13 mouse cellular contexts compared by ENCODE assay signal in the genomic region with DNA sequence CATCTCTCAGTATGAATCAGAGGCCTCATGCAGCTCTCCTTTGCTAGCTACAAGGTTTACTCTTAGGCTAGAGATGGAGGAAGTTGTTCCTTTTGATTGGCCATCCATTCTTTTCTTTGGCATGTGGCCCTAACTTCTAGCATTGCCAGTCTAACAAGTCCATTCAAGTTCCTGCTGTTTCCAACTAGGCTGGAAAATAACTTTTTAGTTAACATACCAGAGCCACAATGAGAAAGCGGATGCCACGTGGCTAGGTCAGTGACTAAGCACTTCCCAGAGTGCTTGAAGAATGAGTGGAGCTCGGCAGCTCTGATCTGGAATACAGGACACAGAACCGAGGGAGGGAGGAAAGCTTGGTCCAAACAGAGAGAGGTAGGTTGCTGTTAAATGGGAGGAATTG. TPM values are rescaled to one million over a fixed set of nuclear protein-coding genes. Genes with fewer than 3 reads are reported as not detected.
A peak's percentile ranks its signal among the peaks of the same experiment; 100 is the strongest.
DNase-seq lines count a peak whose midpoint lies in the region; ATAC-seq and TF ChIP-seq lines count a peak whose summit lies in the region.
"Had no signal": no experiment of that assay in that cellular context is flagged by ENCODE, and none has a peak within 500 bp of the region (broad histone marks: within the 10 kb centered on the region; RNA-seq: fewer than 3 reads in every experiment).

No protein-coding gene starts in this region.

- intact Hi-C loops in gastrocnemius, adult 2 months (cut with DNase I), result no loop called here
- intact Hi-C loops in gastrocnemius, postnatal 14 days (cut with DNase I; ENCODE audit: low total_unique reads), result no loop called here

- H3K4me2 ChIP-seq in lung, embryonic 15.5 days, result no peak overlapping the region
- no peak overlapping the region for H3K4me2 ChIP-seq in forebrain, embryonic 16.5 days (ENCODE audit: low read length)

- DNase-seq in gastrocnemius, adult 2 months, result no peak
- no peak for DNase-seq in gastrocnemius, postnatal 14 days
- peak; percentile 68 for DNase-seq in 3134 (ENCODE audit: extremely low read depth, insufficient read length, low spot score)
- DNase-seq in fibroblast of lung, adult 2 months (ENCODE audit: low read depth), result peak; percentile 97
- DNase-seq in layer of hippocampus, postnatal 36 days, result no peak
- DNase-seq in embryo, embryonic 10.5 days (ENCODE audit: low spot score), result no peak
- DNase-seq: B cell, adult 2 months; cerebellum, adult 18-20 months; liver, postnatal 0 days had no signal

- no peaks in the 10 kb centered on the region for H3K4me1 ChIP-seq in lung, embryonic 15.5 days
- H3K4me1 ChIP-seq in forebrain, embryonic 16.5 days (replicated peaks; ENCODE audit: control insufficient read depth, insufficient read depth, low read length), result no peaks in the 10 kb centered on the region

- WGBS in lung, embryonic 15.5 days, result 64% methylated on average over 4 of the region's 4 CpGs
- WGBS in forebrain, embryonic 16.5 days, result 81% methylated on average over 4 of the region's 4 CpGs

- ATAC-seq in lung, embryonic 15.5 days (ENCODE audit: borderline replicate concordance, extremely low read depth, low FRiP score, low TSS enrichment), result no peak
- no peak for ATAC-seq in forebrain, embryonic 16.5 days

- no peak overlapping the region for H3K4me3 ChIP-seq in gastrocnemius, adult 2 months
- H3K4me3 ChIP-seq in lung, embryonic 15.5 days, result no peak overlapping the region
- no peak overlapping the region for H3K4me3 ChIP-seq in forebrain, embryonic 16.5 days (replicated peaks; ENCODE audit: low read length)

- H3K36me3 ChIP-seq in lung, embryonic 15.5 days, result peaks cover 45% of the 10 kb centered on the region
- peaks cover 18% of the 10 kb centered on the region for H3K36me3 ChIP-seq in forebrain, embryonic 16.5 days (ENCODE audit: control insufficient read depth, insufficient read depth)

- no peaks in the 10 kb centered on the region for H3K9me3 ChIP-seq in lung, embryonic 15.5 days
- no peaks in the 10 kb centered on the region for H3K9me3 ChIP-seq in forebrain, embryonic 16.5 days (ENCODE audit: control insufficient read depth, low read length)

- no peak overlapping the region for H3K9ac ChIP-seq in lung, embryonic 15.5 days
- no peak overlapping the region for H3K9ac ChIP-seq in forebrain, embryonic 16.5 days (replicated peaks; ENCODE audit: low read depth, low read length)
- H3K9ac ChIP-seq: liver, postnatal 0 days had no signal

- no peak for TF ChIP-seq CTCF in gastrocnemius, adult 2 months (IDR thresholded peaks at IDR 0.05)

- H3K27ac ChIP-seq in gastrocnemius, adult 2 months, result peak overlapping the region; percentile 4; the same call in 1 of the 2 replicates
- peak overlapping the region; percentile 32; the same call in 1 of the 2 replicates for H3K27ac ChIP-seq in lung, embryonic 15.5 days
- no peak overlapping the region for H3K27ac ChIP-seq in forebrain, embryonic 16.5 days (ENCODE audit: low read length)

- no peaks in the 10 kb centered on the region for H3K27me3 ChIP-seq in lung, embryonic 15.5 days
- H3K27me3 ChIP-seq in forebrain, embryonic 16.5 days (replicated peaks; ENCODE audit: control insufficient read depth, insufficient read depth, low read length), result no peaks in the 10 kb centered on the region

RNA-seq across cellular contexts. Expression of a gene that starts 14.7 kb away (rescaled TPM):
- under 1 TPM in 1 of 2 experiments, not detected in 1; 0.42 TPM for total RNA-seq in gastrocnemius, adult 2 months (2021)
- total RNA-seq in gastrocnemius, postnatal 14 days (2021), result not detected
- 0.09 TPM in 1 of 2 replicates, not detected in the other for polyA plus RNA-seq in lung, embryonic 15.5 days (2015; fragmentation: Nextera tagmentation; extraction: Ambion mirVana)
- not detected in 2 replicates for polyA plus RNA-seq in forebrain, embryonic 16.5 days (2015; fragmentation: Nextera tagmentation; extraction: Ambion mirVana)
- total RNA-seq in layer of hippocampus, postnatal 36 days (2021), result under 1 TPM; 0.20 to 0.37 TPM
- total RNA-seq: hematopoietic stem cell, adult 5-6 weeks had no signal
- polyA plus RNA-seq: liver, postnatal 0 days; neural tube, embryonic 11.5 days had no signal

RNA-seq across cellular contexts. Expression of a gene that starts 52.7 kb away (rescaled TPM):
- 10 to 100 TPM; 13.1 to 14.4 TPM for total RNA-seq in gastrocnemius, adult 2 months (2021)
- 10 to 100 TPM; 13.4 to 20.4 TPM for total RNA-seq in gastrocnemius, postnatal 14 days (2021)
- polyA plus RNA-seq in lung, embryonic 15.5 days (2015; fragmentation: Nextera tagmentation; extraction: Ambion mirVana), result 85.6 and 87.4 TPM in 2 replicates
- 102 and 103 TPM in 2 replicates for polyA plus RNA-seq in forebrain, embryonic 16.5 days (2015; fragmentation: Nextera tagmentation; extraction: Ambion mirVana)
- total RNA-seq in layer of hippocampus, postnatal 36 days (2021), result 10 to 100 TPM; 35.9 to 37.3 TPM

Comparison
In these comparisons a context has a peak if more than half of its experiments do, and no peak if none do; other contexts are left out.
1. DNase-seq: peak in 3134 (single experiment) and fibroblast of lung, adult 2 months (single experiment); none in gastrocnemius, adult 2 months (single experiment), gastrocnemius, postnatal 14 days (single experiment), layer of hippocampus, postnatal 36 days (0 of 2) and embryo, embryonic 10.5 days (single experiment).